Mouse (Mus musculus) cerebellum, postnatal 14 days (tissue): ENCODE measurements around the gene Uhrf1.

ENCODE experiments used
- DNase-seq, 2 experiments: peaks; one replicate each; pipeline ENCODE4 v3.0.0; 2021; ENCODE audit warnings: mixed read lengths in 2 of 2

Gene Uhrf1

GRCm38 (mm10) chr17:56276643-56277566 is 26.2 kb upstream of the Uhrf1 start, which contains the start of gene Ticam1:
Ticam1 (minus strand) TSS chr17:56276786.
- peak; percentile 67 to 68 for DNase-seq

DNA sequence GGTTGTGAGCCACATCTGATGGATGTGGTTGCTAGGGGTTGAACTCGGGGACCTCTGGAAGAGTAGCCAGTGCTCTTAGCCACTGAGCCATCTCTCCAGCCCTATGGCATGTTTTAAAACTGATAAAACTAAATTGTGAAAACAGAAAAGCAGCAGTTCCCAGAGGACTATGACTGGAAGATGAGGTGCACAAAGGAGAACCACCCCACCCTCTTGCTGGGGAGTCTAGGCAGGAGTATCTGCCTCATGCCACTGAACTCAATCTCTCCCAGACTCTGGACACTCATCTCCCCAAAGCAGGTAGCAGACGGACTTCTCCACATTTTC is 25.6 kb upstream of the Uhrf1 start:
- DNase-seq = no peak

DNA sequence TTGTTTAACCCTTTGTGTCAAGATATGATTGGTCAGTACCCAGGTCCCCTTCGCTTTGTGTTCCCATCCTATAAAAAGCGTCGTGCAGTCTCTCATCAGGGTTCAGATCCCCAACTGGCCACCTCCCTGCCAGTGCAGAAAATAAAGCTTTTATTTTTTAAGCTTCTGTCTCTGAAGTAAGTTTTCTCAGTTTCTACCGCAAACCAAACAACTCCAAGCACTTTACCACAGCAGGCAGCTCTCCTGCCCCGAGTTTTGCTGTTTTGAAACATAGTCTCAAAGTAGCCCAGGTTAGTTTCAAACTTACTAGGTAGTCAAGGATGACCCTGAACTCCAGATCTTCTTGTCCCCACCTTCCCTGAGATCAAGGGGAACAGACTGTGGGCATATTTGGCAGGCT is 24.8 kb upstream of the Uhrf1 start:
- no peak for DNase-seq

GRCm38 (mm10) chr17:56279481-56280155 is 23.5 kb upstream of the Uhrf1 start:
- no peak for DNase-seq

- DNase-seq = no peak
Observed at GRCm38 (mm10) chr17:56281193-56281592, 21.9 kb upstream of the Uhrf1 start.

GRCm38 (mm10) chr17:56282802-56283201 is 20.3 kb upstream of the Uhrf1 start:
- no peak for DNase-seq

DNA sequence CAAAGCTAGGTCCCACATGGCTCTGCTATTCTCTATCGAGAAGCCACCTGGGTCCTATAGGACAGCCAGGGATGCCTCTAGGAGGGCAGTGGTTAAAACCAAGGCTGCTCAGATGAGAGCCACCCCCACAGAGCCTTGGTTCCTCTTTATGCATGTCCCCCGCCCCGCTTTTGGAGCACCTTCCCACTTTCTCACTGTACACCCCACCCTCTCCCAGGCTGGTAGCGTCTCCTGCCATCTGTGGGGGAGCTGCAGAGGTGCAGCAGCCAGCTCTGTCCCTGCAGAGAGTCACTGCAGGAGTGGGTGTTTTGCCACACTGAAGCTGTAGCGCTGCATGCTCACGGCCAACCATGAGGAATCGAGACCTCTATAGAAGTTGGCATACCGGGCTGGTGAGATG is 19.8 kb upstream of the Uhrf1 start:
- DNase-seq = no peak

DNA sequence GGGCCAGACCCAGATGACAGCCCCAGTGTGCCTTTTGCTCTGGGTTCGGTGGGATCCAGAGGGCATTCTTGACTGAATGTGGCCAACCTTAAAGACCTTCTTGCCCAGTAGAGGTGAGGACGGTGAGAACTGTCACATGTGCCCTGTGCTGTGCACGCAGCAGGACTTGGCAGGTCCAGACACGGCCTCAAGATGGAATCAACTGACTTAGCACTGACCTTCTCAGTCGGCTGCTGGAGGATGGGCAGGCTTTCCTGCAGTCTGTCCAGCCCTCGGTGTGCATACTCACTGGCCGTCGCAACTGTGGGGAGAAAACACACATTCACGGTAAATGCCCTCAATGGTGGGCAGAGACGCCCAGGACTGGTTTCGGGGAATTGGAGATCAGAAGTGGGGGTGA is 17.1 kb upstream of the Uhrf1 start:
- no peak for DNase-seq

DNA sequence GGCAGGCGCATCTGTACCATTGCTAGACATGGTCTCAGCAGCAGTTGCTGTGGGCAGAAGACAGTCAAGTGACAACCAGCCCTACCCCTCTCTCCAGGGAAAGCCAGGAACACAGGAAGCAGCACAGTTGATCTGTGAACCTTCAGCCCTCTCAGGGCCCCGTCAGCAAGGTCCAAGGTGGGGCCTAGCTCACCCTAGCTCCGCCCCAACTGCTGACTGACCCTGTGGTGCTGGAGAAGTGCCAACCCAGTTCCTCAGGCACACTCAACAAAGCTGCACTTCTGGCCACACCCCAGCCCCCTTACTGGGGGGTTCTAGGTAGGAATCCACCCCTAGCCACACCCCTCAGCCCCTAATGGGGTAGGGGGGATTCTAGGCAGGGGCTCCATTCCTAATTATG is 15.3 kb upstream of the Uhrf1 start:
- DNase-seq = no peak

- no peak for DNase-seq
Observed at GRCm38 (mm10) chr17:56288866-56289265, 14.3 kb upstream of the Uhrf1 start.

GRCm38 (mm10) chr17:56289371-56290331 is 13.5 kb upstream of the Uhrf1 start:
- DNase-seq = no peak

DNA sequence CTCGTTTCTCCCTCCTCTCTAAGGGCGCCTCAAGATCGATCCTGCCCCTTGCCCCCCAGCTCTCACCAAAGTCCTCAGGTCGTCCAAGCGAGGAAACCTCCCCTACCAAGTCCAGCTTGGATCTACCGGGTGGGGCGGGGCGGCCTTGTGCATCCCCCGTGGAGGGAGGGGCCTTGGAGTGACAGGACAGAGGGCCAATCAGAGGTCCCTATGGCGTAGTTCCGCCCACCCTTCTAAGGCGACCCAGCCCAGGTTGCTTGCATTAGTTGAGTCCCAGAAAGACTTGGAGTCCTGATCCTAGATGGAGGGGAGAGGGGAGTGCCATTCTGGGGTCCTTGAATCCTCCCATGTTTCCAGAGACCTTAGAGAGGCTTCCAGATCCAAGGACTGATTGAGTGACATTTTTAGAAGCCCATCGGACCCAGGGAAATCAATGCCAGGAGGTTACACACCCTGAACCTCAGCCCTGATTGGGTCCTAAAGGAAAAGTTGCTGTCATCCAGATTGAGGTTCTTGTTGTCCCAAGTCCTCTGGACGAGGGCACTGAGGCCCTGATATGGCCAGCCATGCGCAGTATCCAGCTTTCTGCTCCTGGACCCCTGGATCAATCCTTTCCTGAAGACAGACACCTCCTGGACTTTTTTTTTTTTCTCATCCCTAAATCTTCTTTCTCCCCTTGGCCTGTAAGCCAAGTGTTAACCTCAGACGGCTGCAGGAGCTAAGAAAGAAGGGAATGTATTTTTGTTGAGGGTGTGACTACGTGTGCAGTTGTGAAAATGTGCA is 12.5 kb upstream of the Uhrf1 start:
- peak; percentile 45 to 63 for DNase-seq

GRCm38 (mm10) chr17:56291171-56291511 is 12.0 kb upstream of the Uhrf1 start:
- peak; percentile 76 to 86 for DNase-seq

DNA sequence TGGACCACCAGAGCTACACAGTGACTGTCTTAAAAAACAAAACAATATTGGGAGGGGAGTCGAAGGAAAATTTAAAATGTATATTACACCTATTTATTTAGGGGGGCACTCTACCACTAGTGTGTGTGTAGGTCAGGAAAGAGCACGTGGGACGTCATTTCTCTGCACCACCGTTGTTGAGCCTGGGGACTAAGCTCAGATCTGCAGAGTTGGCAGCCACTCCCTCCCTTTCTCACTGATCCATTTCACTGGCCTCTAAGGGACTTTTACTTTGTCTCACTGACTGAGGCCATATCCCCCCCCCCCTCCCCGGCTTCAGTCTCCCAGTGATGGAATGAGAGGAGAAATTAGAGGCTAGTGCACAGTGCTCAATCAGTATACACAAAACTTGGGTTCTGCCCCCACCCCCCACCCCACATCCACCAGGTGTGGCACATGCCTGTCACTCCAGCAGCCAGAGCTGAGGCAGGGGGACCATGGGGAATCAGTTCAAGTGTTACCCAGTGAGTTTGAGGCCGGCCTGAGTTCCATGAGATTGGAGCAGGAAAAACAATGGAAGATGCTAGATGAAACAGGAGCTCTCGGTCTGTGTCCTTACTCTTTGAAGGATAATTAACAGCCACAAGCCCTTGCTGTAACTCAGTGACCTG is 11.2 kb upstream of the Uhrf1 start:
- no peak for DNase-seq

DNA sequence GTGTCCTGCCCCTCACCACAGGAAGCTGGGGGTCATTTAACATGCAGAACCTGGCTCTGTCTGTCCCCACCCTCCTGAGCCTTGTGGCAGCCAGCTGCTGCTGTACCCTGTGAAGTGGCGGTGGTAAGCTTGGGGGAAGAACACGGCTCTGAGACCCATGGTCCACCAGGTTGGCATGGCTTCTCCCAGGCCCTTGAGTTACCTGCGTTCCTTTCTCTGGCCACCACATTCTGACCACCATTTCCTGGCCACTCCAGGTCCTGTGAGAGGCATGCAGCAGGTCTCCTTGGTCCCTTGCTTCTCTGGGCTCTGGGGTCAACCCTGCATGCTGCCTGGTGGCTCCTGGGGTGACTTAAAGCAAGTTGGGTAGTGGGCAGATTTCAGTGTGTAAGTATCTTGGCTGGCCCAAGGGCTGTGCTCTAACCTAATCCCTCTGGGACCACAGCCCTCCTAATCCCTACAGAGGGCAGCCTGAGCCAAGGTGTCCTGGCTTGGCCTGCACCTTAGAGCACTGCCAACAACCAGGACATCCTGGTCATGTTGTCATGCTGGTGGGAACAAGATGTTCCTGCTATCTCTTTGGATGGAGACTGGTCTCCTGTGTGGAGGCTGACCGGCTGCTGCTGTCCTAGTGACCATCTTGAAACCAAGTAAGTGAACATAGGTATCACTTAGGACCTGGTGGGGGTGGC is 10.4 kb upstream of the Uhrf1 start, which contains the start of gene Plin3:
Gene Plin3 (minus strand): TSS at position 343 of the 692 bp plus-strand sequence.
- DNase-seq = no peak

DNA sequence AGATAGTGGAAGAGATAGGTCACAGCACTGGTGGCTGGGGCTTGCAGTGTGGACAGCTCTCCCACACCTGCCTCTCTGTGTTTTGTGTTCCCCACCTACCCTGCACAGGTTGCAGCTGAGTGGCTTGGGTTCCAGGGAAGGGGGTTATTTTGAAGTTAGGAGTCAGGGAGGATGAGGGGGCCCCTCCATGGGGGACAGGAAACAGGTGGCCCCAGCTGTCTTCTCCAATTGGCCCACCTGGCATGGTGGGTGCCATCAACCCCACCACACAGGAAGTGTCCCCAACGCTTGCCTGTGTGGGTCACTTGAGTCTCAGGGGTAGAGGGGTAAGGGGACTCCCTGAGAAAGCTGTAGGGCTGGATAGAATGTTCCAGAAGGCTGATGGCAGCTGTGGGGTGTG is 9.8 kb upstream of the Uhrf1 start:
- no peak for DNase-seq

DNA sequence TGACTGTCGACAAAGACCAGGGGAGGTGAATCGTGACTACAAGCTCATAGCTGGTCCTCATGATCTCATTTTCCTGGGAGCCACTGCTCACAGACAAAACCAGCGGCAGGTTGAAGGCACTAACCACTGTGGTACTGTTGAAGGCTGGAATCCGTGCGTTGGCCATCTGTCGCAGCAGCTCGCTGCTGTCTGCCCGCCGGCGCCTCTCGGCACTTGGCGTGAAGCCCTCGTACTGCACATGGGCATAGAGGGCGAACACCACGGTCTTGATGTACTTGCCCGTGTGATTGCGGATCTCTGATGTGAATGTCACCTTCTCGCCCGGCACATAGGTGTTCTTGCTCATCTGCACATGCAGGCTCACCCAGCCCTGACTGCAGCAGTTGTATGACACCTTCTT is 8.9 kb upstream of the Uhrf1 start:
- DNase-seq = peak; percentile 80 to 88

DNA sequence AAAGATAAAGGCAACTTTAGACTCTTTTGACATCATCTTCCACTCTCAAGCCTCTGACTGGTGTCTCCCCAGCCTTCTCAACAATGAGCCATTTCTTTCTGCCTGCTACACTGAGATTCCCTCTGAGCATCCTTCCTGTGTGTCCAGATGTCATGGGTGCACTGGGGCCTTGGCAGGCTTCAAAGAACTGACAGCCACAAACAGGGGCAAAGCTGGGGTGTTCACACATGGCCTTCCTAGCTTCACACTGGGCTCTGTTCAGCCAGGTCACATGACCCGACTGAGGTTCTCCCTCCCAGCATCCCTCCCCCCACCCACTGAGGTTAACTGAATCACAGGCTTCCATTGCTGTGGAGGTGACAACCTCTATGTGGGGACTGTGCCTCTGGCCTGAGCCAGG is 6.9 kb upstream of the Uhrf1 start:
- DNase-seq = no peak

- DNase-seq = no peak
Observed at GRCm38 (mm10) chr17:56298238-56298637, 4.9 kb upstream of the Uhrf1 start.

- no peak for DNase-seq
Observed at GRCm38 (mm10) chr17:56300186-56300585, 2.9 kb upstream of the Uhrf1 start, which contains the start of gene Arrdc5. Arrdc5 (minus strand) TSS chr17:56300286.
